Mouse (Mus musculus): ENCODE data around the gene Luc7l3.

DNA sequence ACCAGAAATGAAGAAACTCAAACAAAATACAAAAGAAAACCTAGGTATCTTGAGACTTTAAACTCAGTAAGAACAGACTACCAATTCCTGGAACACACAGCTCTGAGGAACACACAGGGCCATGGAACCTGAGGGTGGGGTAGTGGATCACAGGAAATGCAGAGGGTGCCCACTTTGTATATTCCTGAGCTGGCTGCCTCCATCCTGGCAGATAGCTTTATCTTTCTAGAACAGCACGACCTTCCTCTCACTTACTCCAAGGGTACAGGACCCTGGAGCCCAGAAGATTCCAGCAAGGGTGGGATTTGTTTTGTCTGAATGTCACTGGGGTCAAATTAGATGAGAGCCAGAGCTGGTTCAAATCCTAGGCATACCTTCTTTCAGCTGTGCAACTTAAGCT, 28.5 kb upstream of the Luc7l3 start:
- TF ChIP-seq CTCF (IDR thresholded peaks at IDR 0.05) = no peak
- peak; percentile 48; the same call in 1 of the 2 replicates for TF ChIP-seq EP300 (IDR thresholded peaks at IDR 0.05)
